Mouse (Mus musculus): ENCODE results near the gene 1700086D15Rik.

Gene 1700086D15Rik

DNA sequence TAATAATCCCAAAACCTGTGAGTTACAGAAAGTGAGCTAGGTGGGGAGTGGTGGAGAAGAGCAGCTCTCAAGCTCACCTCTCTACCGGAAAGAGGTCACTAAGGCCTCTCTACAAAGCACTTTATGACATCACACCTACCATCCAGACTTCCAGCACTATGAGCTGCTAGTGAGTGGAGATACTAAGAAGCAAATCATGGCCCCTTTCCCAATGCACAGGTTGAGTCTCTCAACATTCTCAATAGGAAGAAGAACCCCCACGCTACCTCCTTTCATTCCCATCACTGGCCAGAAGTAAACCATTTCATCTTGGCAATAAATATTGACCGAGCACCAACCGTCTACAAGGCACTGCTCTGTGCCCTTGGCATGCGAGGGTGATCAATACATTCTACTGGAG is at the start of gene 1700086D15Rik:
TSS of gene 1700086D15Rik (minus strand) at position 101 of the 400 bp plus-strand sequence.
- DNase-seq (ENCODE audit: low read depth), result no peak

DNA sequence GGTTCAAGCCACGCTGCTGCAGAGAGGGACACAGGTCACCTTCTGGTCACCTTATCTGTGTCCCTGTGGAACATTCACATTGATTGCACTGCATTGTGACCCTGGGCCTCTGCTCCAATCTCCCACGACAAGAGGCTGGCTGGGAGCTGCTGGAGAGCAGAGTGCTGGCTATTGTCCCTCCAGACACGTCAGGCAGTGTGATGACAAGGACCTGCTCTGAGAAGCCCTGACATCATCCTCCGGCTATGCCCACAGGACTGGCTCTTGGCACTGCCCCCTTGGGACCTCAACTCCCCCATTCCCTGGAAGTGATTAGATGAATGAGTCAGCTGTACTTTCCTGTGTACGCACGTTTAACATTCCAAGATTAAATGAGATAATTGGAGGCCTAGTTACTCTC is 49.8 kb upstream of the 1700086D15Rik start:
- no peak for DNase-seq (ENCODE audit: low read depth)

DNA sequence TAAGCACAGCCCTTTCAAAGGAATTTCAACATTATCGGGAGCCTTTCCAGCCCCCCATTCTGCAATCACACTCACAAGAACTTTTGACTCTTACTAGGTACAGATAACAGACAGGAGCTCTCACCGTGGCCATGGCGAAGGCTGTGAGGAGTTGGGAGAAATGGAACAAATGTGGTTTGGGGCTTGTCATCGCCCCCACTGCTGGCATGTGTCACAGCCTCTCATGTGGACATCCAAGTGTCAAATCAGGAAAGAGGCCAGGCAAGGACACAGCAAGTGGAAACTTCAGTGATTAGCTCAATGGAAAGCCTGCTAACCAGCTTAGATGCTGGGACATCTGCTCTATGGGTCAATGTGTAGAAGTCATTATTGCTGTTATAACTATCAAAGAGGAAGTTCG is 45.6 kb upstream of the 1700086D15Rik start:
- DNase-seq (ENCODE audit: low read depth), result no peak

DNA sequence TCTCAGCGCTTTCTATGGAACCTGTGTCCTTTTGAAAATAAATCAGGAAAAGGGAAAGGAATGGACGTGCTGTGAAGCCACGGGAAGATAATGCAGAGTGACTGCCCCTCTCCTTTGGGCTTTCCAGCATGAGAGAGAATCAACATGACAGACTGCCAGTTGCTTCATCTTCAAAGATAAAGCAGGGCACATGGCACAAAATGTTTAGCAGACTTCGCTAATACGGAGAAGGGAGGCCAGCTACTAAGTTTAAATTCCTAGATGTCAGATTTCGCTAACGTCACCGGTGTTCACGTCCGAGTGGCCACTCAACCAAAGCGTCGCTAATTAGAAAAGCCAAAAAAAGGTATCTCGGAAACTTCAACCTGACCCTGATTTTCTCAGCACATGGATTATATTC is 45.0 kb upstream of the 1700086D15Rik start:
- DNase-seq (ENCODE audit: low read depth), result no peak

DNA sequence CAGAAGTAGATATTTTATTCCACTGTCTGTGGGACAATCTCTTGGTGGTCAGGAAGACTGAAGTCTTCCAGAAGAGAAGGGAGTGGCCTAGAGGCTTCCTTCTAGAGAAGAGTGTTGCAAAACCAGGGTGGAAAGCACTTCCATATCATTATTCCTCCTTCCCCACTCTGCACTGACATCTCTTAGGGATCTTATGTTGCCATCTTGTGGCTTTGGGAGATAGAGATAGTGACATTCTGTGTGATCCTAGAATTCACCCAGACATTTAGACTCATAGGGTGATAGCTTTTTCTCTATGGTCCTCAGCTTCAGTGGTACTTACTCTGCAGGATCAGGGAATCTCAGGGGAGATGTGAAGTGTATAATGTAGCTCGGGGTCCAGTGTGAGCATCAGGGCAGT is 43.3 kb upstream of the 1700086D15Rik start:
- no peak for DNase-seq (ENCODE audit: low read depth)

DNA sequence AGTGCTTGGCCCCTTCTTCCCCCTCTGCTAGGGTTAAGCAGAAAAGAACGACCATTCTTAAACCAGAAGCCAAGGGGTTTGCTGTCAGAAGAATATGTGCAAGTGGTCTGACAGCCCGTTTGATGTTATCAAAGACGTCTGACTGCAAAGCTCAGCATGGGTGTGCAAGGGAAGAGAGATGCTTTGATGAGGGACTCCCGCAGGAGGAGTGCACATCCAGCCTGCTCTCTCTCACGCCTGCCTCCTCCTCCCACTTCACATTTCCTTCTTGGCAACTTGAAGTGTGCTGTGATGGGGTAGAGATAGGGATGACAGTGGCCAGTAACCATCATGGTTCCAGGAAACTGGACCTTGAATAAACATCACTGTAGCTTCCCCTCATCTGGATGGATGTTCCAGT is 42.5 kb upstream of the 1700086D15Rik start:
- no peak for DNase-seq (ENCODE audit: low read depth)

DNA sequence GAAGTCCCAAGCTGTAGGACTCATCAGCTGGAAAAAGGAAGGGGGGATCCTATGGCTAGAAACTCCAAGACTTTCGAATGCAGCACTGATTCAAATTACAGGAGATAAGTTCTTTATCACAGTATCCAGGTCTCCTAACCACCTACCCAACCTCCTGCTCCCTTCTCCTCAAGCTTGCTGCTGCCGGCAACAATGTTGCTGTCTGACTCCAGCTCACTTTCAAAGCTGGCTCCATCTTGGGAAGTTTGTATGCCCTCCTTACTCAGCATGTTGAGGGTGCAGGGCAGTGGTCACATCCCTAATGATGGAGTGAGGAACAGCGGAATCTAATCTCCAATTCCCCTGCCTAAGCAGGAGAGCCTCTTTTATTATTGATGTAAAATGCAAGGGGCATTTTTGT is 38.3 kb upstream of the 1700086D15Rik start:
- no peak for DNase-seq (ENCODE audit: low read depth)

DNA sequence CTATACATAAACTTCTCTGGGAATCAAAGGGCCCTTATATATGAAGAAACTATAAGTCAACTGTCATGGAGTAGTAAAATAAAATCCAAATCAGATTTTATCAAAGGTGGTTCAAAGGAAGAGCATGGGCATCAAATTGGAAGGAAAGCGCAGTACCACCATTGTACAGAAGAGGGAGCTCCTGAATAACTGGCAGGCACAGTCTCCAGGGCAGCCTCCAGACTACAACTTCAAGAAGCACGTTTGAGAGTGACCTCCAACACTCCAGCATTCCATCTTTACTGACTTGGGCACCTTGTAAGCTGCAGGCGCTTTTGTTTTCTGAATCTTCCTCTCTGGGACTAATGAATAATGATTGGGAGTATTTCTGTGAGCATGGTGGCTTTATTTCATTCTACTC is 37.6 kb upstream of the 1700086D15Rik start:
- DNase-seq (ENCODE audit: low read depth), result peak; percentile 22

DNA sequence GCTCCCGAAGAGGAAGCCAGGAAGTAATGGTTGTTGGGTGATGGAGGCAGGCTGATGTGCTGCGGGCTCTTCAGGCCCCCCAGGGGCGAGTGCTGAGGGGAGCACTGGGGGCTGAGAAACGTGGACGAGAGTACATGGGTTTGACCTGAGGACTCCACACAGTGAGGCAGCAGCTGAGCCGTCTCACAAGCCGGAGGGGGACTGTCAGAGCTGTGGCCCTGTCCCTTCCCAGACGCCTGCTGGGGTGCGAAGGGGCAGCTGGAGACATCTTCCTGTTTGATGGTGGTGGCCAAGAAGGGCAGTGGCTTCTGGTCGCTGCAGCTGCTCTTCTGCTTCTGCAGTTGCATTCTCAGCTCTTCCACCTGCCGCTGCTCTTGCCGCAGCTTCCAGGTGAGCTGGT is 27.3 kb upstream of the 1700086D15Rik start:
- DNase-seq (ENCODE audit: low read depth), result no peak

DNA sequence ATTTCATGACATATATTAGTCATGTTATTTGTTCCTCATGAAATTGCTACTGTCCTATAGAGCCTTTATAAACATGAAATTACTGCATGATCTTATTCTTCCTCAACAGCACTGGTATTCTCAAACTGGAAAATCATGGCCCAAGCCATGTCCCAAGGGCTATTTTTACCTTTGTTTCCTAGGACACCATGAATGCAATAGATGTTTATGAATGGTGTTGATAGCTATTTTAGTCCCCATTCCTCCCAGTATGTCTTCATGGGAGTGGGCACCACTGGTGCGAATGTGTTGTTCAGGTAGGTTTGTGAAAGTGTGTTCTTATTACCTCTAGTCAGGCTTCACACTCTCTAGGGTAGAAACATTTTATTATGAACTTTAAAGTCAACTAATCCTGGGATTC is 25.4 kb upstream of the 1700086D15Rik start:
- no peak for DNase-seq (ENCODE audit: low read depth)

DNA sequence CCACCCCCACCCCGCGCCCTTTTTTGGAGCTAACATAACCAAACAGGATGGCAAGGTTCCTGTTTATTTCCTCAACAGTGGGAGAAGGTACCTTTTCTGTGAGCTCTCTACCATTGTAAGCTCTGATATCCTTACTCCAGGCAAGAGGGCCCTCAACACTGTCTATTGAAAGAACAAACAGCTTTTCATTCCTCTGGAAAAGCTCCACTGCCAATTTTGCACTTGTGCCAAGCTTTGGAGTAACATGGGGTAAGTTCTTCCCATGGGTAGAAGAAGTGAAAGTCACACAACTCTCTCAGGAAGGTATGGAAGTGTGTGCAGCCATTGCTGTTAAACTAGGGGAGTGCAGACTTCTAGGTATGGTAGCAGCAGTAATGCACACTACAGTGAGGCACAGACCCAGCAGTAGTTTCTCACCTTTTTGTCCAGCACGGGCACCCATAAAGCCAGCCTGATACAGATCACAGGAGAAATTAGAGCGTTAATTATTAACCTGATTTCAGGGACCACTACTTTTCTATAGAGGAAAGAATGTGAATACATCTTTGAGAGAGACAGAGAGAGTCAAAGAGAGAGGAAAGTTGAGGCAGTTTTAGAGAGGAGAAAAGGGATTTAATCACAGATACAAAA is 10.5 kb upstream of the 1700086D15Rik start:
- DNase-seq (ENCODE audit: low read depth), result no peak

DNA sequence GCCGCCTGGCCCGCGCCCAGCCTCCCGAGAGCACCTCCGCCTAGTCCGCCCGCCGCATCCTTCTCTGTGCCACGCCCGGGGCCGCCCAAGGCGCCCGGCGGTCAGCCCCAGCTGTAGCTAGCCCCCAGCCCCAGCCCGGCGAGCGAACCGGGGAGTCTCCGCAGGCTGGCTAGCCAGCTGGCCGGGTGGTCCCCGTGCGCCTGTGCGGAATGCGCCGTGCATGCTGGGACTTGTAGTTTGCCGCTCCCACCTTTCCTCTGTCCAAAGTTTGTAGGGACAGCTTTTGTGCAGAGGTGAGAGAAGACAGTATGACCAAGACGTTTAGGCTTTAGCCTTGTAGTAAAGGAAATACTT is 3.1 kb upstream of the 1700086D15Rik start, which contains the start of gene Arhgap44:
TSS of gene Arhgap44 (minus strand) at position 195 of the 354 bp plus-strand sequence.
- DNase-seq (ENCODE audit: low read depth), result no peak

DNA sequence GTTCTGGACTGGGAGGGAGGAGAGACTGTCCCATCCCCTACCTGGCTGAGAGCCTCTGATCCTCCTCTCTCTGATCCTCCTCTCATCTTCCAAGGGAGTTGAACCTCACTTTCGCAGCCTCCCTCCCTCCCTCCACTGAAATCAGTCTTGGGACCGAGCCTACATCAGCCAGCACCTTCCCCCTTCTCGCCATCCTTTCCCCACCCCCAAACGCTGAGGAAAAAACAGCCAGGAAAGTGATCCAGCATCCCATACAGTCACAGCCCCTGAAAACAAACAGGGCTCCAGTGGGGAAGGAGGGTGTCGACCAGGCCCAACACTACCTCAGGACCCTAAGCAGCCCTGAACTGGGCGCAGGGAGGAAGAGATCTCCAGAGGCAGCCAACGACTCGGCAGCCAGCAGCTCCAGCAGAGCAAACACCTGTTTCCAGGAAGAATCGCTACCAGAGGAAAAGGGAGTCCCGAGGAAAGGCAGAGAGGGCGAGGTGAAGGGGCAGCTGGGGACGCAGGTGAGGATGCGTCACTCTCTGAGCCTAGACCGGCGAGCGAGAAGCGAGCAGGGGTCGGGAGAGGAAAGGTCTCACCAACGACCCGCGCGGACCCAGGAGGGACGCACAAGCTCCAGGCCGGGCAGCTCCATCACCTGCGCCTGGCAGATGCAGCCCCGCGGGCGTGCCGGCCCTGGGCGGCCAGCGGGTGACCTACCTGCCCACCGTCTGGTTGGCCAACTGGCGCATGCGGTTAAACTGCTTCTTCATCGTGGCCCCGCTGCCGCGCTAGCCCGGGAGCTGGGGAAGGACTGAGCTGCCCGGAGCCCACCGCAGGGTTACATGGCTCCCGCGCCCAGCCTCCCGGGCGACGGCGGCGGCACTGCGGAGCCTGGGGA is 2.4 kb upstream of the 1700086D15Rik start:
- no peak for DNase-seq (ENCODE audit: low read depth)

DNA sequence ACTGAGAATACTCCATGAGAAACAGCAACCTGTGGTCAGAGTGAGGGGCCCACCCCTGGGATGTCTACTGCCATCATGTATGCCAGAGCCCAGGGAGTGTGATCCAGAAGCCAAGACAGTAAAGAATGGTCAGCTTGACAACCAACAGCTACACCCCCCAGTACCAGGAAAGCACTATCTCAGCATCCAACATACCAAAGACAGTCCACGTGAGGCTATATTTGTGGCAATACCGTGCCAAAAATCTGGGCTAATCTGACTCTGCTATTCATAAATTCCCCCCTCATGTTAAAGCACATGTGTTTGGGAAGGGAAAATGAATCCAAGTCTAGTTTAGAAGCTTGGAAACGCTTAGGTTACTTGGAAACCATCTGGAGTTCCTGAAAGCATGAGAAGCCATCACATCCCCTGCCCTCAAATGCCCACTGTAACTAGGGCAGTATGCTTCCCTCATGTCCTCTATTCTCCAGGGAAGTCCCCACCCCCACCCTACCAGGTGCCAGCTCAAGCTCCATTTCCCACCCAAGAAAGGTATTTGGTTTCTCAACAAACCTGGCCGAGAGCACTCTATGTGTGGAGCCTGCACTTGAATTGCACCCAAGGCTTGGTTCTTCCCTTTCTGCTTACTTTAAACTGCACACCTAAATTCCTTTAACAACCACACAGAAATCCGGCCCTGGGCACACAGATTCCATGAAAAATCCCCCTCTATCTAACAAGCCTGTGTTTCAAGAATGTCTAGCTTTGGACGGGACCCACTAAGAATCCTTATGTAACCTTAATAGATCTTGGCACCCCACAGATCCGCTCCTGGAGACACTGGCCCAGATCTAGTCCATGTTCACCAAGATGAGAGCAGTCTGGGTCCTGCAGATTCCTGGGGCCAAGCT is 1.5 kb upstream of the 1700086D15Rik start:
- no peak for DNase-seq (ENCODE audit: low read depth)

DNA sequence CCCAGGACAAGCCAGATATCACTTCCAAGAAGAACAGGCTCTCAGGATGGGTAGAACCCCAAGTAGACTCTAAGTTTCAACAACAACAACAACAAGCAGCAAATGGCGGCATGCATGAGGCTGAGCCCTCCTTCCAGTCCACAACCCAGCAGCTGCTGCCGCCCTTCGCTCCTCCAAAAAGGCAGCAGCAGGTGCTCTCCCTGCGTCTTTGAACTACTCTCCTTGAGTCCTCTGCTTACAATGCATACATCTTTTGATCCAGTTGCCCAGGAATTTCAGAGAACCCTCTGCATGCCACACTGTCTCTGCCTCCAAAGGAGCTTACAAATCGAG is 1.1 kb downstream of the 1700086D15Rik start:
- DNase-seq (ENCODE audit: low read depth), result no peak

DNA sequence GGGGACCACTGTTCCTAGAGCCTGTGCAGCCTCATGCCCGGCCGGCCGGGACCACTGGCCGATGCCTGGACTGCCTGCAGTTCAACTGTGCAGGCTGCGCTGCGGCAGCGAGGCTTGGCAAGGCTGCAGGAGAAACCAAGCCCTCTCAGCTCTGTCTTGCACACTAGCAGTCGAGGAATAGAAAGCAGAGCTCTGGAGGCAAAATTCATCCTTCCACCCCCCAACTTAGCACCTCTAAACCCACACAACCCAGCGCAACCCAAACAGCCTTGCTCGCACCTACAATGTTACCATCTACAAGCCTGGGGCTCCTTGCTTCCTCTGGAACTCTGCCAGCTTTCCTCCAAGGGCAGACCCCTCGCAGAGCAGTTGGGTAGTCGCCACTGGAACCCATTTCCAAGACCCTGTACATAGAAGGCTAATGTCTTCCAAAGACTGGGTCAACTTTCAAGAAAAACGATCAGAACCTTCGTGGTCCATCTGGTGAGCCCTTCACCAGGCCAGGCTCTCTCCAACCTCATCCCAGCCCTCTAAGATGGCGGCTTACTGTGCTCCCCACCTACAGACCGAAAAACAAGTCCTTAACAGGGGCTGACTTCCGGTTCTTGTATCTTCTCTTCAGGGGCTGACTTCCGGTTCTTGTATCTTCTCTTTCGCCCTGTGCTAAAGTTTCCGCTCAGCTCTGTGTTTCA is 1.6 kb downstream of the 1700086D15Rik start:
- DNase-seq (ENCODE audit: low read depth), result no peak

DNA sequence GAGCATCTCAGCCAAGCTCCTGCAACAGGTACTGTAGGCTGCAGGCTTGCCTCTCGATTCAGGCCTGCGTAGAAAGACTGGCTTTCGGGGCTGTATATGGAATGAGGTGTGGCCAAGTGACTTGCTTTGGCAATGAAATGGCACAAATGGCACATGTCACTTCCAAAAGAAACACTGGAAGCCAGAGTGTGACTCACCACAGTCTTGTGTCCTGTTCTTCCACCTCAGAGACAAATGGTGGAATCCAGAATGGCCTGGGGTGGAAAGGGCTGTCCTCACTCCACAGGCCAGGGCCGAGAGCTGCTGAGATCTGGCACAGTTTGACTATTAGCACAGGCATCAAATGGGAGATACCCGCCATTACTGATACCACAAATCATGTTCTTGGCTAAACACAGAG is 6.7 kb downstream of the 1700086D15Rik start:
- DNase-seq (ENCODE audit: low read depth), result no peak

DNA sequence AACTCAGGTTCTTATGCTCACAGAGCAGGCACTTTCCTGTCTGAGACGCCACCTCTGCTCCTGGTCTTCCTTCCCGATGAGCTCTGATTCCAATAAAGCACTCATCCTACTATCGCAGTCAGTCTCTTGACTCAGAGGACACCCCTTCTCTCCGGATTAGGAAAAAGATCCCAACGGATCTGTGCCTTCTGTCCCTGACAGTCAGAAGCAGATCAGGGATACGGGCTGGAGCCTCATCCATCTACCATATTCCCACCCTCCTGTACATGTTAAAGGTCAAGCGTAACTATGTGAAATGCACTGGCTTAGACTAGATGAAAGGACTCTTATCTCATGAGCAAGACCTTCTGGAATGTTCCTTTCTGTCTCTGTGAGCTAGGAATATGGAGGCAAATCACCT is 11.2 kb downstream of the 1700086D15Rik start:
- DNase-seq (ENCODE audit: low read depth), result no peak

DNA sequence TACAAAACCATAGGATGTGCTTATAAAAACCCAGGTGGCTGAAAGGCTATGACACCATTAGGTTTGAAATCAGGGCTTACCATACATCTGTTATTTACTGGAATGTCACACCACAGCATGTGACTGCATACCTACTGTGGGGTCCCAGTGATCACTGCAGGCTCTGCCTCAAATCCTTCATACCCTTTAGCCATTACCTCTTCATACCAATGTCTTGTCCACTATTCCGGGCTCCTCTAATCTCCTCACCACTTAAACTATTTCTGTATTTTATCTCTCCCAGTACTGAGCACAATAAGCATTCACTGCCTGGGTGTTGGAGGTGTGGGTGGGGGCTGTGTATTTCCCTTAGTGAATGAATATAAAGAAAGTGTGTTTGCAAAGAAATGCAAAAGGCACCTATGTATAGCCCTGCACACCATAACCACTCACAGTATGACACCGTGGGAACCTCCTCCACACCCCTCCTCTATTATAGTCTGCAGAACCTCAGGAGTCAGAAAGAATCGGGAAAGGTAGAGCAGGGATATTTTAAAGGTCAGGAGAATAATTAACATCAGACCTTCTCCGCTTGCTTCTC is 16.8 kb downstream of the 1700086D15Rik start:
- DNase-seq (ENCODE audit: low read depth), result no peak

DNA sequence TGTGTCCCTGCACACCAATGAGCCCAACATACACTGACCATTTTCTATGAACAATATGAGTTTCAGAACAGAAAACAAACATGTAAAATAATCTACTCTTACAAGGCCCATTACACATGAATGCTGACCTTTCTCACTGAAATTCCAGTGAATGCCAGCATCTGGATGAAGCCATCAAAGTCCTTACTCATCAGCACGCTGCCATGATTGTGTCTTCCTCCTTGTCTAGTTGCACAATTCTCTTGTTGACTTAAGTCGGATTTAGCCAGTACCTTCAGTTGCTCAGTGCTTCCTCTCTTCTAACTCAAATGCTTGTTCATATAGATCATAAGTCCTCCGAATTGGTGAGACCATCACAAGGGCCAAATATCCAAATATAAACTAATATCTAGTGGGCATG is 20.7 kb downstream of the 1700086D15Rik start:
- no peak for DNase-seq (ENCODE audit: low read depth)

DNA sequence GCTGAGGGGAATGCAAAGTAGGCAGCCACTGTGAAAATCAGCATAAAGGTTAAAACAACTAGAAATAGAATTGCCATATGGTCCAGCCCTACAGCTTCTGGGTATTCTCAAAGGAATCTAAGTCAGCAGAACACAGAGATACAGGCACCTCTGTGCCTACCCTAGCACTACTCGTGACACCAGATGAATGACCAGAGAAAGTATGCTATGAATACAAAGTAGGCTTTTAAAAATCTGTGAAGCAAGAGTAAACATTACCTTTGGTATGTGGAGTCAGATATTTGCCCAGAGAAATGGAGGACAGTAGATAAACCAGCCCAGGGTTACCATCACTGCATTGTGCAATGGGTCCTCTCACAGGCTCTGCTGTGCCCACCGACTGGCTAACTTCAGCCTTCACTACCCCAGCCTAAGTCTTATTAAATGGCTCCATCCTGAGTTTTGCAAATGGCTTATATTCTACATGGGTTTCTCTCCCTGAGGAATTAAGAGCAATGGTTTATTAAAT is 22.5 kb downstream of the 1700086D15Rik start:
- no peak for DNase-seq (ENCODE audit: low read depth)
